Mouse (Mus musculus) kidney, adult 2 months (tissue): ENCODE measurements around the gene Zfp992.
"Not testable (repeated sequence)": the region's sequence is repeated elsewhere in the genome, so short reads cannot be mapped to it uniquely, and the experiment has no call there.

Experiments
- CTCF ChIP-seq: fragments of 200-500 bp; conservative IDR thresholded peaks from 2 replicates; pipeline ENCODE4 v1.5.1; 2011; ENCODE audit warnings: low read depth, mild to moderate bottlenecking, control low read depth, low read length, moderate library complexity, mixed read lengths; ENCODE audit not compliant: insufficient read depth, insufficient read length
- POLR2A ChIP-seq: fragments of 200-500 bp; IDR thresholded peaks from one replicate; pipeline ENCODE4 v1.6.1; 2011; ENCODE audit warnings: low read depth, low read length, control low read depth

GRCm38 (mm10) chr4:146446135-146446534 lies 2.7 kb upstream of the Zfp992 start:
- TF ChIP-seq POLR2A, CTCF: not testable (repeated sequence)
